Mouse (Mus musculus) left cerebral cortex, adult 2 months (tissue): ENCODE data around the gene Gm20716. TPM values are rescaled to one million over a fixed set of nuclear protein-coding genes. Genes with fewer than 3 reads are reported as not detected.

ENCODE experiments used
- DNase-seq, 2 experiments: peaks; one replicate each; pipeline ENCODE4 v3.0.0; 2021 to 2022; ENCODE audit warnings: low spot score in 2 of 2, mixed read lengths in 1 of 2; ENCODE audit errors: extremely low spot score in 1 of 2
- H3K27ac ChIP-seq: fragments of 200-600 bp; 2 replicates; pipeline ENCODE4 v1.8.1; 2022
- H3K4me3 ChIP-seq: fragments of 200-600 bp; 2 replicates; pipeline ENCODE4 v1.8.1; 2022
- CTCF ChIP-seq: fragments of 200-600 bp; IDR thresholded peaks from 2 replicates; pipeline ENCODE4 v1.8.1; 2022; ENCODE audit warnings: antibody characterized with exemption, mild to moderate bottlenecking, moderate library complexity
- intact Hi-C: fragments of 180-260 bp; cut with DNase I; formaldehyde crosslinking; loops from one replicate; pipeline ENCODE4 v1.15.1; 2025
- total RNA-seq, 2 experiments: library from RNA; stranded (reverse); gene quantifications; 2 replicates each; pipeline ENCODE4 v1.2.3; 2021

Gm20716 gene
- total RNA-seq, 2 experiments from 2014 or later: 26.9 to 32.3 TPM

GRCm38 (mm10) chr2:168213788-168214397 is 16.3 kb downstream of the Gm20716 start:
- Histone ChIP-seq H3K27ac (no peak overlapping the region), H3K4me3 (no peak overlapping the region)
- no peak; the same call in 1 of the 2 replicates for TF ChIP-seq CTCF
- no peak for DNase-seq
- intact Hi-C loops: no loop called here

- TF ChIP-seq CTCF: no peak
- no peak for DNase-seq
- Histone ChIP-seq H3K27ac (peak overlapping the region; percentile 100), H3K4me3 (no peak overlapping the region)
- intact Hi-C loops: loop anchor here (1.0 to 10.0 kb wide), 3 partner anchors 23 to 523 kb away; partner anchors contain the start of genes Cebpb, Dpm1, Gm20716 and Mocs3
Measured at GRCm38 (mm10) chr2:168207883-168208282, 22.3 kb downstream of the Gm20716 start.

- H3K27ac ChIP-seq: peak within 1 kb of the TSS; percentile 100
- TF ChIP-seq CTCF: peak; percentile 81
- H3K4me3 ChIP-seq: peak within 1 kb of the TSS; percentile 97
- intact Hi-C loops: loop anchor here (1.0 to 10.0 kb wide), 4 partner anchors 24 to 522 kb away; partner anchors contain the start of genes Cebpb, Dpm1, Gm20716 and Mocs3
- DNase-seq: peak; percentile 93
Measured at GRCm38 (mm10) chr2:168206725-168207644, 23.2 kb downstream of the Gm20716 start, which contains the start of gene Adnp. Adnp (minus strand) TSS chr2:168207112.

GRCm38 (mm10) chr2:168205681-168206631 is 24.2 kb downstream of the Gm20716 start:
- intact Hi-C loops: loop anchor here (1.0 to 10.0 kb wide), 4 partner anchors 25 to 521 kb away; partner anchors contain the start of genes Cebpb, Dpm1, Gm20716 and Mocs3
- DNase-seq: peak in 1 of 2 experiments; percentile 25
- peak overlapping the region; percentile 97 for H3K4me3 ChIP-seq
- H3K27ac ChIP-seq: peak overlapping the region; percentile 93
- no peak for TF ChIP-seq CTCF

- intact Hi-C loops: loop anchor here (2.0 to 10.0 kb wide), 2 partner anchors 90 to 520 kb away; partner anchors contain the start of genes Cebpb and Tmem189
- Histone ChIP-seq H3K4me3 (peak overlapping the region; percentile 97), H3K27ac (peak overlapping the region; percentile 93)
- peak; percentile 95 for TF ChIP-seq CTCF
- peak; percentile 87 to 90 for DNase-seq
Measured at GRCm38 (mm10) chr2:168205265-168205664, 24.9 kb downstream of the Gm20716 start.

- intact Hi-C loops: loop anchor here (2.0 to 10.0 kb wide), 2 partner anchors 90 to 520 kb away; partner anchors contain the start of genes Cebpb and Tmem189
- DNase-seq: no peak
Measured at GRCm38 (mm10) chr2:168204476-168204999, 25.6 kb downstream of the Gm20716 start.

GRCm38 (mm10) chr2:168200014-168200691 is 30.0 kb downstream of the Gm20716 start:
- no peak for DNase-seq
- intact Hi-C loops: loop anchor here (10.0 kb wide), 1 partner anchor 515 kb away; the partner anchor contains the start of genes Cebpb and Tmem189
- no peak overlapping the region for H3K27ac ChIP-seq
- no peak for TF ChIP-seq CTCF
- H3K4me3 ChIP-seq: no peak overlapping the region

More at GRCm38 (mm10) chr2:168204476-168204999, 25.6 kb downstream of the Gm20716 start:
- peak overlapping the region; percentile 97 for H3K4me3 ChIP-seq
- no peak overlapping the region for H3K27ac ChIP-seq
- no peak; the same call in 1 of the 2 replicates for TF ChIP-seq CTCF

- no peak for DNase-seq
- Histone ChIP-seq H3K27ac (no peak overlapping the region), H3K4me3 (no peak overlapping the region)
- TF ChIP-seq CTCF: no peak
- intact Hi-C loops: no loop called here
Measured at GRCm38 (mm10) chr2:168199476-168199875, 30.7 kb downstream of the Gm20716 start.

GRCm38 (mm10) chr2:168198421-168198820 is 31.7 kb downstream of the Gm20716 start:
- intact Hi-C loops: no loop called here
- no peak for DNase-seq
- no peak for TF ChIP-seq CTCF

GRCm38 (mm10) chr2:168195721-168196120 is 34.4 kb downstream of the Gm20716 start:
- Histone ChIP-seq H3K4me3 (no peak overlapping the region), H3K27ac (no peak overlapping the region)
- TF ChIP-seq CTCF: no peak
- no peak for DNase-seq
- intact Hi-C loops: no loop called here

More at GRCm38 (mm10) chr2:168198421-168198820, 31.7 kb downstream of the Gm20716 start:
- H3K4me3 ChIP-seq: no peak overlapping the region
- H3K27ac ChIP-seq: no peak overlapping the region
